Mouse (Mus musculus): ENCODE data around the gene Pola2. TPM values are rescaled to one million over a fixed set of nuclear protein-coding genes. Genes with fewer than 3 reads are reported as not detected.

Pola2 gene
- total RNA-seq, 2 experiments from 2014 or later = 4.6 to 5.5 TPM

DNA sequence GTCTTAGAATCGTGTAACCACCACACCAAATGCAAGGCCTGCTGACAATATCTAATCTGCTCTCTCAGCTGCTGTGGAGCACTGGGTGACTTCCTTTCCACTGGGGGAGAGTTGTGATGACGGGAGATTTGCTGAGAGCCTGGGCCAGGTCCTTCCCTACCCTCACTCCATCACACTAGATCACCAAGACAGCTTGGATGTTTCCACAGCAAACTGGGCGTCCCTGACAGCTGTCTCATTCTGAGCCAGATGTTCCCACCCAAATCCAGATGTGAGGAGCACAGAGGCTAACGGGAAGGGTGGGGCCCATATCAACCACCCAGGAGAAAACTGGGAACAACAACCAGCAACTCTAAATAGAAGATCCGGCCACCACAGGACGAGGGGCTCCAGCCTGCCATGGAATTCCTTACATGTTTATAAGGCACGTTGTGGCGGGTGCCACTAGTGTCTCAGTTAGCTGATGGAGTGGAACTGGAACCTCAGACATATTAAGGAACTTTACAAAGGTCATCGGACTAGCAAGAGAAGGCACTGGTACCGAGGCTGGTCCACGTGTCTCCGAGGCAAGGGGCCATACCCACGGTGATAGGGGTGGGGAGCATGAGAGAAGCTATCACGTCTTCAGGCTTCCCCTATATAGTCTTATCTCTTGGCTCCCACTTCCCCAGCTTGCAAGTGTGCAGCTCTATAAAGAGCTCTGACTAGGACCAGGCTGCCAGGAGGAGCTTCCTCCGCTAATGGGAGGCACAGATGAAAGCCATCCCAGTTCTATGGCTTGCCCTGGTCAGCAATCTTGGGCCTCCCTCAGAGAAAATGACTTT, 41.7 kb downstream of the Pola2 start:
- intact Hi-C loops (cut with DNase I) = loop anchor here (5.0 kb wide), 1 partner anchor 95 kb away; the partner anchor contains the start of gene Capn1
- DNase-seq (ENCODE audit: low spot score in 2 of 2) = no peak

DNA sequence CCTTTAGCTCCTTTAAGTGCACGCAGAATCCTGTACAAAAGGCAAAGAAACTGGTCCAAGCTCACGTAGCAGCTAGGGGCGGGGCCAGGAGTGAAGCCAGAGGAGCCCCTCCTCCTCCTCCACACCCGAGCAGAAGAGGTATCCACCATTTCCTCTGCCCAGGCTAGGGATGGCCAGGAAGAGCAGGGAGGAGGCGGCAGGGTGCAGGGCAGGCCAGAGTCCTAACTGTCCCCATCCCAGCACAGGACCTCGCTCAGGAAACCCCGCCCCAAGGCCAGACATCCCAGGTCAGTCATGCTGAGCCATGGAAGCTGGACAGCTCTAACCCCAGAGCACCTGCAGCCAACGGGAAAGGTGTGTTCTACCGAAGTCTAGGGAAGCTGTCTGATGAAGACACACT, 42.3 kb downstream of the Pola2 start:
- DNase-seq (ENCODE audit: low spot score in 2 of 2) = no peak
- intact Hi-C loops (cut with DNase I) = loop anchor here (5.0 kb wide), 1 partner anchor 96 kb away; the partner anchor contains the start of gene Capn1

- DNase-seq (ENCODE audit: low spot score in 2 of 2) = no peak
- intact Hi-C loops (cut with DNase I) = no loop called here
Observed at GRCm38 (mm10) chr19:5913007-5913719, 50.8 kb downstream of the Pola2 start, which contains the start of gene Dpf2. Gene Dpf2, minus strand, starts transcription at chr19:5913010.

- intact Hi-C loops (cut with DNase I) = no loop called here
- peak; percentile 98 to 99 for DNase-seq (ENCODE audit: low spot score in 2 of 2)
Observed at GRCm38 (mm10) chr19:5912103-5913006, 51.6 kb downstream of the Pola2 start.

DNA sequence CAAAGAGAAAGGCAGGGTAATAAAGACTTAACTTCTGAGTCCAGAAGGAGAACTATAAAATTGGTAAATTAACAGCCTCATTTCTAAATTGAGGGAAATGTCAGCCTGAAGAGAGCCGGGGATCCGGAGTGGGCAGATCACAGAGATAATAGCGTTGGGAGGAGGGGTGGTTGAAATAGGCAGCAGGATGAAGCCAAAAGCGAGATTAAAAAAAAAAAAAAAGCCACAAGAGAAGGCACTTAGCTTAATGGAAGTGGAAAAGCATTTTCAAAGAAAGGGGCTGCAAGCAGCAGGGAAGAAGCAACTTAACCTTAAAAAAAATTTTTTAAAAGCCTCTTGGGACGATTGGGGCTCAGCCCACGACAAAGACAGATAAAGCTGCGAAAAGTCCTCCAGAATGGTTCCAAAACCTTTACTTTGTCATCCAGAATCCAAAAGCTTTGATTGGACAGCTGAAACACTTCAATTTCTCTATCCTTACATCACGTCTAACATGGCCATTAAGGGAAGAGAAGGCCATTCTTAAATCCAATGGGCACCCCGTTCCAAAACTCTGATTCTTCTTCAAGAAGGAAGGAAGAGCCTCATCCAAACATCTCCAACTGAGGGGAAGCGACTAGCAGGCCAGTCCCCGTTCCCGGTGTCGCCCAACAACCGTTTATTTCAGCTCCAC, 52.4 kb downstream of the Pola2 start:
- intact Hi-C loops (cut with DNase I) = no loop called here

DNA sequence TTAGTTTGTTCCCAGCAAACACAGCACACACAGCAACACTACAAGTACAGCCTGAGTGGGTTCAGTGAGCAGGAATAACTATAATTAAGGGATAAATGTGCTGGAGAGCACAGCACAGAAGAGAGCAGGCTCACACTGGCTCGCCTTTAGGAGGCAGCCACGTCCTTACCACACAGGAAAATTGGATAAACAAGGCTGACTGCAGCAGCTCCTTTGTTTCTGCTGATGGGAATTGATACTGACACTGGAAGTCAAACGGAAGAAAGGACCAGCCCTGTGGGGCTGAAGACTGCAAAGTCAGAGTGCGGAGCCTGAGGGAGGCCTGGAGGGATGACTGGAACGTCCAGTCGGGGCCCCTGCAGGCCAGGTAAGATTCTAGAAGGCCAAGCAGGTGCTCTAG, 53.8 kb downstream of the Pola2 start:
- no peak for DNase-seq (ENCODE audit: low spot score in 2 of 2)
- intact Hi-C loops (cut with DNase I) = no loop called here

More for the DNA sequence above, 52.4 kb downstream of the Pola2 start:
- no peak for DNase-seq (ENCODE audit: low spot score in 2 of 2)

- intact Hi-C loops (cut with DNase I) = no loop called here
- DNase-seq (ENCODE audit: low spot score in 2 of 2) = no peak
Observed at GRCm38 (mm10) chr19:5907275-5907674, 56.7 kb downstream of the Pola2 start.

DNA sequence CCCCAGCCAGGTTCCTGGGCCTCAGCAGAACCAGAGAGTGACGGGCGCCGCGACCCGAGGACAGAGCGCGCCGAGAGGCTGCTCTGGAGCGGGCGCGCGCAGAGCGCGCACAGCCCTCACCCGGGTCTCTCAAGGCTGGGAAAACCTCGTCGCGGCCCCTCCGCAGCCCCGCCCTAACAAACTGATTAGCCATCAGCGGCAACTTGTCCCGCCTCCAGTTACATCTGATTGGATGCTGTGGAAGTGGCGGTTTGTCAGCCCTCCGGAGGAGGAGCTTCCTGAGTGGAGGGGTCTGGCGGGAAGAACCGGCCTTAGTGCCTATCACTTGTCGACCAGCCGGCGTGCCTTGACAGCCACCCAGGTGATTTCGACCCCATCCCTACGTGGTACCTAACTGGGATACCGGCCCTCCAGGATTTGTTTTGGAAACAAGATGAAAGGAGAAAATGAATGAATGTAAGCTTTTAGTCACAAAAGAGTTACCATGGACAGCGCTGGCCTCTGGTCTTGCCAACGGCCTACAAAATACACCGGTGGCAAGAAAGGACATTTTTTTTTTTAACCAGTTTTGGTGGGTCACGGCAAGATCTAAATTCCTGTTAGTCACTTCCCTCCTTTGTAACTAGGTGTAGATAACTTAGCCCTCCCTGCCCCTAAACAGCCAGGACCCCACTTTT, 69.9 kb downstream of the Pola2 start, which contains the start of gene Tigd3:
Gene Tigd3 (minus strand): TSS at position 148 of the 677 bp plus-strand sequence.
- peak; percentile 91 to 94 for DNase-seq (ENCODE audit: low spot score in 2 of 2)
- intact Hi-C loops (cut with DNase I) = no loop called here

DNA sequence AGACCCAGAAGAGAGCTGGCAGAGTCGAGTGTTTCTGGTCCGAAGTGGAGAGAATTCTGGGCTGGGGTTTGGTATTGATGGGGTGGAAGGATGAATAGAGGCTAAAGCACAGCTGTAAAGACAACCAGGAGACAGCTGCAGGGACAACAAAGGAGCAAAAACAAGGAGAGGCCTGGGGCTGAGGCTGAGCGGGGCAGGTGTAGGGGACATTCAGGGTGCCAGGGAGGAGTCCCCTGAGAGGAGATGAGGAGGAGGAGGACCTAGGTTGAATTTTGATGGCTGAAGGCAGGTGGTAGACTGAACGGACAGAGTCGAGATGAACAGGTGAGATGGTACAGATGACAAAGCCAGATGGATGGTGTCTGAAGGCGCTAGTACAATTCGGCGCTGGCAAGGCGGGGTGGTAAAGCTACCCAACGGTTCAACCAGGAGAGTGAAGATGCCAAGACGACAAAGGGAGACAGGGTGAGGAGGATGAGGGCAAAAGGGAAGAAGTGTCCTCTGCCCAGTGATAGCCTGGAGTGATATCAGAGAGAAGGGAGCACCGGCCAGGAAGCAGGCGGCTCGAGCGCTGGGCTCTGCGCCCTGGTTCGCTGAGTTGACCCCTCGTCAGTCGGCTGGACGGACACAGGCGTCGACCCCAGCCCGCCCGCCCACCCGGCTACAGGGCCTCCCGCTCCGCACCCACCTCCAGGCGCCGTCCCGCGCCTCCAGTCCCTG, 70.6 kb downstream of the Pola2 start:
- intact Hi-C loops (cut with DNase I) = no loop called here
- no peak for DNase-seq (ENCODE audit: low spot score in 2 of 2)

- DNase-seq (ENCODE audit: low spot score in 2 of 2) = no peak
- intact Hi-C loops (cut with DNase I) = no loop called here
Observed at GRCm38 (mm10) chr19:5892735-5893134, 71.3 kb downstream of the Pola2 start.

- intact Hi-C loops (cut with DNase I) = no loop called here
Observed at GRCm38 (mm10) chr19:5892262-5892661, 71.7 kb downstream of the Pola2 start.

GRCm38 (mm10) chr19:5891521-5892258, 72.3 kb downstream of the Pola2 start:
- intact Hi-C loops (cut with DNase I) = no loop called here
- DNase-seq (ENCODE audit: low spot score in 2 of 2) = no peak

More at GRCm38 (mm10) chr19:5892262-5892661, 71.7 kb downstream of the Pola2 start:
- DNase-seq (ENCODE audit: low spot score in 2 of 2) = no peak

Other genes with a start within 250 kb of the Pola2 start
- gene Ehbp1l1, start 237.9 kb downstream of the Pola2 start, total RNA-seq (2021) = 10 to 100 TPM; 22.9 to 27.1 TPM
- gene Fam89b, start 234.5 kb downstream of the Pola2 start, total RNA-seq (2021) = 10 to 100 TPM; 26.8 to 28.7 TPM
- 10 to 100 TPM; 25.1 to 40.3 TPM for gene Ltbp3, start 223.3 kb downstream of the Pola2 start, total RNA-seq (2021)
- 10 to 100 TPM; 90.5 to 98.8 TPM for gene Scyl1, start 192.8 kb downstream of the Pola2 start, total RNA-seq (2021)
- gene Frmd8, start 88.9 kb downstream of the Pola2 start, total RNA-seq (2021) = 10 to 100 TPM; 11.6 to 13.3 TPM
- gene Slc25a45, start 86.4 kb downstream of the Pola2 start, total RNA-seq (2021) = 1 to 10 TPM; 3.0 to 4.1 TPM
- 1 to 10 TPM; 4.3 to 4.5 TPM for gene Tigd3, start 70.1 kb downstream of the Pola2 start, total RNA-seq (2021)
- 10 to 100 TPM; 77.5 to 96.5 TPM for gene Dpf2, start 51.2 kb downstream of the Pola2 start, total RNA-seq (2021)
- 1 to 10 TPM; 5.5 to 8.3 TPM for gene Cdc42ep2, start 39.4 kb downstream of the Pola2 start, total RNA-seq (2021)
- gene Slc22a20, start 21.9 kb upstream of the Pola2 start, total RNA-seq (2021) = not detected
- 10 to 100 TPM; 19.6 to 20.9 TPM for gene Capn1, start 51.7 kb upstream of the Pola2 start, total RNA-seq (2021)
- gene Syvn1, start 82.4 kb upstream of the Pola2 start, total RNA-seq (2021) = 10 to 100 TPM; 40.8 to 51.8 TPM
- 10 to 100 TPM; 40.5 to 45.1 TPM for gene Mrpl49, start 93.6 kb upstream of the Pola2 start, total RNA-seq (2021)
- 100 to 1,000 TPM; 637 to 694 TPM for gene Fau, start 93.6 kb upstream of the Pola2 start, total RNA-seq (2021)
- 10 to 100 TPM; 35.5 to 40.7 TPM for gene Znhit2, start 97.0 kb upstream of the Pola2 start, total RNA-seq (2021)
- 10 to 100 TPM; 28.2 to 29.1 TPM for gene Tm7sf2, start 104.2 kb upstream of the Pola2 start, total RNA-seq (2021)
- gene Vps51, start 113.0 kb upstream of the Pola2 start, total RNA-seq (2021) = 10 to 100 TPM; 83.9 to 87.0 TPM
- gene Tmem262, start 115.8 kb upstream of the Pola2 start, total RNA-seq (2021) = not detected
- under 1 TPM; 0.72 to 0.84 TPM for gene Gm28374, start 118.1 kb upstream of the Pola2 start, total RNA-seq (2021)
- 10 to 100 TPM; 36.9 to 41.3 TPM for gene Zfpl1, start 120.8 kb upstream of the Pola2 start, total RNA-seq (2021)
- not detected for gene Cdca5, start 120.8 kb upstream of the Pola2 start, total RNA-seq (2021)
- not detected for gene AC131692.1, start 130.2 kb upstream of the Pola2 start, total RNA-seq (2021)
- gene Naaladl1, start 141.6 kb upstream of the Pola2 start, total RNA-seq (2021) = under 1 TPM in 1 of 2 experiments, not detected in 1; 0.20 TPM
- gene Sac3d1, start 154.4 kb upstream of the Pola2 start, total RNA-seq (2021) = 10 to 100 TPM; 18.3 to 27.5 TPM
- 10 to 100 TPM; 43.7 to 43.8 TPM for gene Snx15, start 164.1 kb upstream of the Pola2 start, total RNA-seq (2021)
- gene Batf2, start 176.8 kb upstream of the Pola2 start, total RNA-seq (2021) = under 1 TPM; 0.30 to 0.72 TPM
- gene Arl2, start 177.3 kb upstream of the Pola2 start, total RNA-seq (2021) = 10 to 100 TPM; 73.3 to 87.5 TPM
- under 1 TPM in 1 of 2 experiments, not detected in 1; 0.32 TPM for gene Majin, start 220.2 kb upstream of the Pola2 start, total RNA-seq (2021)